Mouse (Mus musculus): ENCODE results near the gene Scn11a.

- TF ChIP-seq CTCF (IDR thresholded peaks at IDR 0.05; ENCODE audit: low read depth, low read length) (no peak), GATA1 (IDR thresholded peaks at IDR 0.05; ENCODE audit: borderline replicate concordance, low read length) (no peak), POLR2AphosphoS5 (IDR thresholded peaks at IDR 0.05; ENCODE audit: insufficient replicate concordance, low read depth, low read length) (no peak), TAL1 (conservative IDR thresholded peaks at IDR 0.05; ENCODE audit: low read depth, low read length) (no peak), GATA2 (IDR thresholded peaks at IDR 0.05; ENCODE audit: borderline replicate concordance, low read depth, low read length) (no peak)
Measured at GRCm38 (mm10) chr9:119801460-119801859, 23.8 kb downstream of the Scn11a start.
